Mouse (Mus musculus) intestine, embryonic 14.5 days (tissue): ENCODE measurements around the gene Eif2ak3. TPM values are rescaled to one million over a fixed set of nuclear protein-coding genes. Genes with fewer than 3 reads are reported as not detected.

Experiments used
- ATAC-seq: fragments of 200-750 bp; cut with Nextera tagmentation; replicated peaks from 2 replicates; pipeline ENCODE4 v1.8.0; 2017; ENCODE audit warnings: low read depth, moderate number of reproducible peaks, moderate TSS enrichment, moderate library complexity; ENCODE audit not compliant: low FRiP score, low TSS enrichment
- DNase-seq: peaks from one replicate; pipeline ENCODE4 v3.0.0-alpha.2; 2018; ENCODE audit warnings: low spot score
- H3K27ac ChIP-seq: fragments of 300-500 bp; sonication (generic); 2 replicates; pipeline ENCODE4 v1.5.1; 2014; ENCODE audit warnings: low read depth, mild to moderate bottlenecking, control low read depth
- H3K27me3 ChIP-seq: fragments of 300-500 bp; sonication (generic); replicated peaks from 2 replicates; pipeline ENCODE4 v1.6.1; 2014; ENCODE audit warnings: low read length, control low read depth; ENCODE audit not compliant: control insufficient read depth, insufficient read depth
- H3K36me3 ChIP-seq: fragments of 300-500 bp; sonication (generic); 2 replicates; pipeline ENCODE4 v1.6.1; 2014; ENCODE audit warnings: low read length, control low read depth; ENCODE audit not compliant: control insufficient read depth, insufficient read depth
- H3K4me1 ChIP-seq: fragments of 300-500 bp; sonication (generic); replicated peaks from 2 replicates; pipeline ENCODE4 v1.6.1; 2014; ENCODE audit warnings: low read length, control low read depth, mixed read lengths; ENCODE audit not compliant: control insufficient read depth, insufficient read depth
- H3K4me2 ChIP-seq: fragments of 300-500 bp; sonication (generic); 2 replicates; pipeline ENCODE4 v1.6.1; 2014; ENCODE audit warnings: low read length
- H3K4me3 ChIP-seq: fragments of 300-500 bp; sonication (generic); 2 replicates; pipeline ENCODE4 v1.5.1; 2014; ENCODE audit warnings: low read depth, low read length, control low read depth, mixed read lengths
- H3K9ac ChIP-seq: fragments of 300-500 bp; sonication (generic); 2 replicates; pipeline ENCODE4 v1.6.1; 2014; ENCODE audit warnings: mild to moderate bottlenecking, low read length
- H3K9me3 ChIP-seq: fragments of 300-500 bp; sonication (generic); 2 replicates; pipeline ENCODE4 v1.6.1; 2016; ENCODE audit warnings: low read length, control low read depth; ENCODE audit not compliant: control insufficient read depth
- WGBS: fragments of 180-500 bp; shearing (Covaris S2); extraction: QIAGEN DNeasy Blood & Tissue Kit; methylation state at CpG from one replicate; pipeline ENCODE4 v1.1.7; 2014; 5-methylcytosine and 5-hydroxymethylcytosine counted together
- polyA plus RNA-seq: library from polyadenylated mRNA; unstranded; fragments of >200 nt; fragmentation: Nextera tagmentation; extraction: Ambion mirVana; gene quantifications from 2 replicates; pipeline ENCODE4 v1.2.1, GENCODE M21; 2014

The Eif2ak3 gene
- polyA plus RNA-seq, 1 experiment from 2014 or later: 8.2 TPM

GRCm38 (mm10) chr6:70824085-70824986, 20.0 kb upstream of the Eif2ak3 start:
- Histone ChIP-seq H3K27ac (peak overlapping the region; percentile 2; the same call in 1 of the 2 replicates), H3K4me1 (peaks cover 12% of the 10 kb centered on the region; the same call in 1 of the 2 replicates), H3K4me2 (peak overlapping the region; percentile 64), H3K36me3 (no peaks in the 10 kb centered on the region), H3K9me3 (no peaks in the 10 kb centered on the region), H3K9ac (peak overlapping the region; percentile 27), H3K4me3 (peak overlapping the region; percentile 40), H3K27me3 (no peaks in the 10 kb centered on the region)
- peak; percentile 75 for DNase-seq
- WGBS: 5% methylated on average over 23 of the region's 23 CpGs
- peak; percentile 91 for ATAC-seq

GRCm38 (mm10) chr6:70824987-70825337, 19.4 kb upstream of the Eif2ak3 start:
- H3K27me3 ChIP-seq: no peaks in the 10 kb centered on the region
- ATAC-seq (0 out of 2 replicates have a peak, but pooled peaks have one; percentile 8), DNase-seq (no peak)
- H3K9me3 ChIP-seq: no peaks in the 10 kb centered on the region
- H3K9ac ChIP-seq: peak overlapping the region; percentile 27; the same call in 1 of the 2 replicates
- no peaks in the 10 kb centered on the region for H3K36me3 ChIP-seq
- WGBS: 35% methylated on average over 4 of the region's 4 CpGs
- peak overlapping the region; percentile 64 for H3K4me2 ChIP-seq
- peak overlapping the region; percentile 40 for H3K4me3 ChIP-seq
- H3K27ac ChIP-seq: no peak overlapping the region; the same call in 1 of the 2 replicates
- H3K4me1 ChIP-seq: peaks cover 12% of the 10 kb centered on the region; the same call in 1 of the 2 replicates

- DNase-seq (no peak), ATAC-seq (no peak)
- Histone ChIP-seq H3K9ac (no peak overlapping the region), H3K27me3 (no peaks in the 10 kb centered on the region), H3K36me3 (no peaks in the 10 kb centered on the region), H3K4me1 (peaks cover 5% of the 10 kb centered on the region; the same call in 1 of the 2 replicates), H3K4me3 (no peak overlapping the region), H3K9me3 (no peaks in the 10 kb centered on the region), H3K27ac (no peak overlapping the region), H3K4me2 (no peak overlapping the region)
- 63% methylated on average over 2 of the region's 2 CpGs for WGBS
Observed at GRCm38 (mm10) chr6:70829451-70829850, 14.9 kb upstream of the Eif2ak3 start.

- Histone ChIP-seq H3K9me3 (no peaks in the 10 kb centered on the region), H3K4me3 (no peak overlapping the region), H3K9ac (no peak overlapping the region), H3K36me3 (no peaks in the 10 kb centered on the region), H3K4me1 (no peaks in the 10 kb centered on the region), H3K27ac (no peak overlapping the region), H3K27me3 (no peaks in the 10 kb centered on the region), H3K4me2 (no peak overlapping the region)
- ATAC-seq (no peak), DNase-seq (no peak)
- WGBS: 79% methylated on average over 3 of the region's 3 CpGs
Observed at GRCm38 (mm10) chr6:70830552-70830951, 13.8 kb upstream of the Eif2ak3 start.

GRCm38 (mm10) chr6:70831179-70831839, 13.0 kb upstream of the Eif2ak3 start:
- no peaks in the 10 kb centered on the region for H3K27me3 ChIP-seq
- H3K36me3 ChIP-seq: no peaks in the 10 kb centered on the region
- no peaks in the 10 kb centered on the region for H3K4me1 ChIP-seq
- 36% methylated on average over 10 of the region's 10 CpGs for WGBS
- H3K9me3 ChIP-seq: no peaks in the 10 kb centered on the region
- H3K9ac ChIP-seq: no peak overlapping the region
- H3K4me3 ChIP-seq: no peak overlapping the region
- ATAC-seq: no peak
- no peak overlapping the region for H3K27ac ChIP-seq
- no peak overlapping the region for H3K4me2 ChIP-seq
- DNase-seq: no peak

- Histone ChIP-seq H3K4me3 (no peak overlapping the region), H3K9ac (no peak overlapping the region), H3K9me3 (no peaks in the 10 kb centered on the region), H3K4me2 (no peak overlapping the region), H3K36me3 (no peaks in the 10 kb centered on the region), H3K27ac (no peak overlapping the region), H3K27me3 (no peaks in the 10 kb centered on the region), H3K4me1 (no peaks in the 10 kb centered on the region)
- 85% methylated on average over 2 of the region's 2 CpGs for WGBS
- ATAC-seq (no peak), DNase-seq (no peak)
Observed at GRCm38 (mm10) chr6:70837297-70837696, 7.0 kb upstream of the Eif2ak3 start.

- ATAC-seq (no peak), DNase-seq (no peak)
- no peak overlapping the region for H3K9ac ChIP-seq
- H3K36me3 ChIP-seq: no peaks in the 10 kb centered on the region
- no peak overlapping the region for H3K4me2 ChIP-seq
- H3K27me3 ChIP-seq: no peaks in the 10 kb centered on the region
- H3K27ac ChIP-seq: no peak overlapping the region
- H3K9me3 ChIP-seq: no peaks in the 10 kb centered on the region
- WGBS: 37% methylated on average over 3 of the region's 3 CpGs
- peaks cover 8% of the 10 kb centered on the region; the same call in 1 of the 2 replicates for H3K4me1 ChIP-seq
- no peak overlapping the region for H3K4me3 ChIP-seq
Observed at GRCm38 (mm10) chr6:70838532-70838931, 5.8 kb upstream of the Eif2ak3 start.

GRCm38 (mm10) chr6:70840281-70840680, 4.0 kb upstream of the Eif2ak3 start:
- 59% methylated on average over 5 of the region's 5 CpGs for WGBS
- peaks cover 10% of the 10 kb centered on the region; the same call in 1 of the 2 replicates for H3K4me1 ChIP-seq
- DNase-seq: no peak
- H3K9me3 ChIP-seq: no peaks in the 10 kb centered on the region
- H3K27me3 ChIP-seq: no peaks in the 10 kb centered on the region
- no peaks in the 10 kb centered on the region for H3K36me3 ChIP-seq
- no peak overlapping the region for H3K27ac ChIP-seq
- H3K9ac ChIP-seq: no peak overlapping the region
- H3K4me3 ChIP-seq: no peak overlapping the region
- no peak for ATAC-seq
- no peak overlapping the region for H3K4me2 ChIP-seq
